Comparison of ENCODE assay signal across 8 mouse cellular contexts in the genomic region with DNA sequence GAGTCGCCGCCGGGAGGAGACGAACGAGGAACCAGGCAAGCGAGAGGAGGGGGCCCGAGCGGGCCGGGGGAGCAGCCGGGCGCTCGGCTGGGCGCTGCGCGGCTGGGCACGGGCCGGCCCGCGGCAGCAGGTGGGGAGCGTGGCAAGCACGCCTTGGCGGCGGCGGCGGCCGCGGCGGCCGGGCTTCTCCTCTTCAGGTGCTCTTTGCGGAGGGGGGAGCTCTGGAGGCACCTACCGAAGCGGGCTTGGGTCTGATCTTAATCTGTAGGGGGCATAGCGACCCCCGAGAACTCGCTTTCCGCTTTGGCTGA. TPM values are rescaled to one million over a fixed set of nuclear protein-coding genes. Genes with fewer than 3 reads are reported as not detected.
DNase-seq lines count a peak whose midpoint lies in the region; ATAC-seq and TF ChIP-seq lines count a peak whose summit lies in the region.

No protein-coding gene starts in this region.

- H3K4me2 ChIP-seq in heart, embryonic 12.5 days = peak overlapping the region; percentile 96
- peak overlapping the region; percentile 97 for H3K4me2 ChIP-seq in forebrain, postnatal 0 days (ENCODE audit: low read depth)

- H3K36me3 ChIP-seq in heart, embryonic 12.5 days = peaks cover 16% of the 10 kb centered on the region
- H3K36me3 ChIP-seq in forebrain, postnatal 0 days (ENCODE audit: insufficient read depth) = no peaks in the 10 kb centered on the region
- H3K36me3 ChIP-seq in macrophage (ENCODE audit: inconsistent target) = no peaks in the 10 kb centered on the region

- peaks cover 20% of the 10 kb centered on the region; the same call in 1 of the 2 replicates for H3K79me2 ChIP-seq in macrophage (ENCODE audit: inconsistent target)

- H3K27ac ChIP-seq in heart, embryonic 12.5 days (ENCODE audit: poor library complexity, severe bottlenecking) = peak overlapping the region; percentile 96
- peak overlapping the region; percentile 72 for H3K27ac ChIP-seq in forebrain, postnatal 0 days (ENCODE audit: low read depth, low read length)
- H3K27ac ChIP-seq in macrophage = no peak overlapping the region

- TF ChIP-seq CTCF in forebrain, postnatal 0 days (IDR thresholded peaks at IDR 0.05; ENCODE audit: low read depth) = no peak

- peak; percentile 82 for ATAC-seq in heart, embryonic 12.5 days (ENCODE audit: insufficient number of reproducible peaks, low FRiP score)
- ATAC-seq in forebrain, postnatal 0 days = peak; percentile 66

- no peak for DNase-seq in heart, adult 18-20 months
- DNase-seq in ES-CJ7 (ENCODE audit: low read depth, low spot score) = peak; percentile 9
- DNase-seq in forebrain, postnatal 0 days = no peak
- DNase-seq in embryo, embryonic 10.5 days (ENCODE audit: low spot score) = no peak
- DNase-seq in spleen, postnatal 36 days (ENCODE audit: low spot score in 2 of 2) = no peak
- DNase-seq in retina, embryonic 14.5 days (ENCODE audit: low spot score) = no peak

- peaks cover 17% of the 10 kb centered on the region; the same call in 1 of the 2 replicates for H3K4me1 ChIP-seq in heart, embryonic 12.5 days (replicated peaks)
- peaks cover 5% of the 10 kb centered on the region for H3K4me1 ChIP-seq in forebrain, postnatal 0 days (ENCODE audit: insufficient read depth)

- H3K9ac ChIP-seq in heart, embryonic 12.5 days = peak overlapping the region; percentile 90
- peak overlapping the region; percentile 66 for H3K9ac ChIP-seq in forebrain, postnatal 0 days

- no peaks in the 10 kb centered on the region for H3K9me3 ChIP-seq in heart, embryonic 12.5 days (replicated peaks)
- H3K9me3 ChIP-seq in forebrain, postnatal 0 days (ENCODE audit: low read length) = no peaks in the 10 kb centered on the region

- no peaks in the 10 kb centered on the region for H3K27me3 ChIP-seq in heart, embryonic 12.5 days (replicated peaks)
- H3K27me3 ChIP-seq in forebrain, postnatal 0 days (ENCODE audit: insufficient read depth, low read length) = no peaks in the 10 kb centered on the region; the same call in 1 of the 2 replicates

- H3K4me3 ChIP-seq in heart, embryonic 12.5 days = peak overlapping the region; percentile 82
- H3K4me3 ChIP-seq in forebrain, postnatal 0 days (ENCODE audit: low read depth, low read length) = peak overlapping the region; percentile 95
- peak overlapping the region; percentile 34 for H3K4me3 ChIP-seq in macrophage (ENCODE audit: inconsistent target)

- WGBS in heart, embryonic 12.5 days = 0% methylated on average over 34 of the region's 36 CpGs
- 4% methylated on average over 32 of the region's 36 CpGs for WGBS in forebrain, postnatal 0 days
- 1% methylated on average over 16 of the region's 36 CpGs for WGBS in macrophage (ENCODE audit: missing documents)

RNA-seq across cellular contexts. Expression of a gene that starts 1.0 kb away (rescaled TPM):
- polyA plus RNA-seq in heart, embryonic 12.5 days (2016; fragmentation: Nextera tagmentation; extraction: Ambion mirVana) = 21.9 and 24.4 TPM in 2 replicates
- total RNA-seq in heart, adult 18-20 months (2021) = 10 to 100 TPM; 52.6 to 59.2 TPM
- 27.7 and 37.7 TPM in 2 replicates for total RNA-seq in forebrain, postnatal 0 days (2014; rRNA removed)
- polyA plus RNA-seq in forebrain, postnatal 0 days (2015; fragmentation: Nextera tagmentation; extraction: Ambion mirVana) = 6.6 and 11.3 TPM in 2 replicates
- total RNA-seq in macrophage (2018; cell fraction: chromatin; rRNA removed) = 100 to 1,000 TPM in 20 of 26 experiments, 10 to 100 TPM in 6; 81.9 to 147 (median 109) TPM
- 10 to 100 TPM; 20.3 to 28.0 (median 25.2) TPM for total RNA-seq in macrophage (2018; cell fraction: cytosol; rRNA removed)
- total RNA-seq in macrophage (2018; cell fraction: nucleus; rRNA removed) = 100 to 1,000 TPM in 1 of 26 experiments, 10 to 100 TPM in 25; 35.8 to 110 (median 66.4) TPM
- polyA plus RNA-seq in macrophage (2018) = 18.7 to 28.3 TPM (median 20.5 TPM) in 3 replicates

Comparison
In these comparisons a context has a peak if more than half of its experiments do, and no peak if none do; other contexts are left out.
1. H3K4me3 ChIP-seq: peak in every context shown above with its lines; median percentile 95 in forebrain, postnatal 0 days; 82 in heart, embryonic 12.5 days; 34 in macrophage.